Mouse (Mus musculus) T-cell, adult 2 months (primary cell): ENCODE measurements at regions not wholly inside any gene's neighbourhood (a gene's known extent, or its start where the extent isn't known, plus 50 kb on each side); places are given as distances from the start of the nearest gene placed in this dataset.
A peak's percentile ranks its signal among the peaks of the same experiment; 100 is the strongest.

Experiments used
- DNase-seq: peaks from one replicate; pipeline ENCODE4 v3.0.0; 2022; ENCODE audit warnings: low spot score

DNA sequence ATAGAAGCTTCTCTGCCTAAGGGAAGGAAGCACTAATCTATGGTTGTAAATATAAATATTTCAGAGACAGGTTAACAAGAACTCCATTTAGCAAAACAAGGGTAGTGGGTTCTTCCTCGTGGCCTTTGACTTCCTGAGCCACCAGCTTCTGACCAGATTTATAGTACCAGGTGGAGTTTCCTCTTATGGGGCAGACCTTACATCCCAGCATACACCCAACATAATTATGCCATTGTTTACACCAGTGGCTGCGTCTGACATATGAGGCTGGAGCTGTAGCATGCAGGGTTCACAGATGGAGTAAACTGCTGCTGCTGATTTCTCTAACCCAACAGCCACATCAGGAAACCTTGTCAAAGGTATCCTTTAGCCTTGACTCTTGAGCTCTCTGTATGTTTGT lies 75.5 kb downstream of the Trib2 start:
- no peak for DNase-seq

DNA sequence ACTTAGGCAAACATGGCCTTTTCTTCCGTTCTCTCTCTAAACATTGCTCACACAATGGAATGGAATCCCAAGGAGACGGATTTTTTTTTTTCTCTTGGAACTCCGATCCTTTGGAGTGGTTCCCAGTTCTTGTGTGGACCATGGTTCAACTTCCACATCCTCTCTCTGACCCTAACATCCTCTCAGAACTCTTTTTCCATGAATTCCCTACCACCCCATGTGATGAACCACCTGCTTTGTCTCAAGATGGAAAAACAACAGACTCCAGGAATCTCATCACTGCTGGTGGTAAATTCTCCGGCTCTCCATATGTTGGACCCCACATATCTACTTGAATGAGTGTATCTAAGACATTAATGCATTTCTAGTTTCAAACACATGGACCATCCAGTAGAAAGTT lies 77.7 kb downstream of the Trib2 start:
- no peak for DNase-seq

DNA sequence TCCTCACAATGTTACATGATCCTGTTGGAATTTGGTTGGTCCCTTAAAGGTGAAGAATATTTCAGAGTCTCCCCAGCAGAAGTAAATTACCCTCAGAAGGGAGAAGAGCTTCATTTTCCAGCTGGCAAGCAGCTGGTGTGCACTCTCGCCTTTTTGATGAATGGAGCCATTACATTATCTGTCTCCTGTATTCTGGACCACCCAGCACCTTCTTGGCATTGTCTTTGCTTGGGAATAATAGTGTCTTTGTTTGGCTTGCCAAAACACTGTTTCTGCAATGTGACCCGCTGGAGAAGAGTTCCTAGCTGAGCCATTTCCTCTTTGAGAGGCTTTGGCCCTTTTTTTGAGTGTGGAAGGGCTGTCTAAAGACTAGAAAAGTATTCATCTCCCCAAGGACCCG lies 85.5 kb downstream of the Trib2 start:
- no peak for DNase-seq

DNA sequence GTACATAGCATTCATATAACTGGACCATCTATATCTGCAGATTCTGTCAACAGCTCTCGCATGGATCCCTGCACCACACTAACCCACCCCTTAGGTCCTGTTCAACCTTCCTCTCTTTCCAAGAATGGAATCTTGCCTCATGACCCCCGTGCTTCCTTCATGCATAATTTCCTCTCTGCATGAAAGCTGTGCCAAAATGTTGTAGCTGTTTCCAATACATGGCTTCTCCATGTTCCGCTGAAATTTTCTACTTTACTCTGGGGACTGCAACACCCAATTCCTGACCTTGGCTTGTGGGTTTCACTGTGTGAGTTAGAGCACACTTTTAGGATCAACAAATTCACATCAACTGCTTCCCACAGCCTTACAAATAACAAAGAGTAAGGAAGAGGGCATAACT lies 87.0 kb downstream of the Trib2 start:
- DNase-seq: no peak

DNA sequence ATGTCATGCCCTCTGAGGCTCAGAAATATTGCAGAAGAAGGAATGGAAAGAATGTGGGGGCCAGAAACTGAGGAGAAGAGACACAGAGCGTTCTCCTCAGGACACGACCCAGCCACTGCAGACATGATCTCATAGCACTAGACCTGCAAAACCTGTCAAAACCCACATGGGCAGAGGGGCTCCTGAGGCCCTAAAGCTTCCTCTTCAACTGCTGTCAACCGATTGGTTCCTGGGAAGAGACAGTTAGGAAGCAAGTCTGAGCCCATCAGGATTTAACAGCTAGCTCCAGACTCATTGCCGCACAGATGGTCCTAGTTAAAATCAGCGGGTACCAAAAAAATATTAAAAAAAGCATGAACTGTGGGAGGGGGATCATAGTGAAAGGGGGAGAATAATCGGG lies 93.2 kb downstream of the Trib2 start:
- no peak for DNase-seq

GRCm38 (mm10) chr12:15722161-15722560 lies 94.6 kb downstream of the Trib2 start:
- no peak for DNase-seq

DNA sequence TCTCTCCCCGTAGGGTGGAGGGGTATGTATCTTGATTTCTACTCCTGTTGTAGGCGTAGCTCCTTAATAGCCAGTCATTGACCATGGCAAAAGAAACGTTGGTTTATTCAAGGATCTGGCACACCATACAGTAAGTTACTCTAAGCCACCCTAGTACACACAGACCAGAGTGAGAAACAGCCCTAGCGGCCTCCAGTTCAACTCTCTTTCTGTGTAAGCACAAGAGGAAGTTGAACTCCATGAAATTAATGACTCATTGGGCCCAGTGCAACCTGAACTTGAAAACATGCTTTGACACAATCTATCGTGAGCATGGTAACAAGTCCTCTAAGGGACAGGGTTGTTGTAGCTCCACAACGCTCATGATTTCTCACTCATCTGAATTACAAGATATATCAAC lies 96.6 kb downstream of the Trib2 start:
- DNase-seq: no peak

GRCm38 (mm10) chr12:15718827-15719226 lies 97.9 kb downstream of the Trib2 start:
- no peak for DNase-seq

DNA sequence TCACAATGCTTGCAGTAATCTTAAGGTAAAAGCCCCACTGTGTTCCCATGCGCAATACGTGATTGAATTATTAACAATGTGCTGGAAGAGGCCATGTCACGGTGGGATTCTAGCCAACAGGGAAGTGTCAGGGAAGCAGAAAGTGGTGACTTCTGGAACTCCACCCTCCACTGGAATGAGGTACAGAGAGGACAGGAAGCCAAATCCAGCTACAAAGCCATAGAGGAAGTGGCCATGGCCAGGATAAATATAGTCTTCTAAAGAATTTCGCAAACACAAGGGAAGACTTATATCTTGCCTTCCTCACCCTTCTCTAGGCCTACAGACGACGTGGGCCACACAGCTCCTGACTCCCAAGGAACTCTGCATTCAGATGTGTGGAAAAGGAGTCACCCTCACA lies 98.7 kb downstream of the Trib2 start:
- DNase-seq: no peak

DNA sequence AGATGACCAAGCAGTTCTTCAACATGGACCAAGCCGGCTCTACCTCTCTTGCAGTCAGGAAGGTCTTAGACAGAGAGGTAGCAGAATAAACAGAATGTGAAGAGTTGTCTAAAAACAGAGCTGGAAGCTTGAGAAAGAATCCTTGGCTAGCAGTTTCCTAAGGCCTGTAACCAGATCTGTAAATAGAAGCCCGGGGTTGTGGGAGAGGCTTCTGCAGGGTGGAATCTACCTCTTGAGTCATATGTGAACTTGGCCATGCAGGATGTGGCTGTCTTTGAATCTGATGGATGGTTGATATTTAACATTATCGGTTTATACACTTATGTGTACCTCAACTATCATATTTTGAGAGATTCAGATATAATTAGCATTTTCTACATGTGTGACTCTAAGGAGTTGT lies 99.4 kb downstream of the Trib2 start:
- no peak for DNase-seq

DNA sequence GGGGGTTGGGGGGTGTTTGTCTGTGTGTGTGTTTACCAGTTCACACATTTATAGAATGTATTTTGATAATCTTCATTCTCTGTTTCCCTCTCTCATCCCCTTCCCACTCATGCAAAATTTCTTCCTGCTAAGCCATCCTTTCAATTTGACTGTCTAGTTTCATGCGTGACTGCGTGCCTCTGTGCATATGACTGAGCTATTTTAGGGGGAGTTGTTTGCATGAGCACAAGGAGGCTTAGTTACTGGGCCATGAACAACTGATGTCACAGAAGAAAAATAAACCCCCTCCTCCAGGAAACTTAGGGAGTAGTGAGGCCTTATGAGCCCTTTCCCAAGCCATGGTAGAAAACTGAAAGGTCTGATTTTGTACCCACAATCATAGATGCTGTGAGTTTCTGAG lies 103.1 kb downstream of the Trib2 start:
- no peak for DNase-seq

GRCm38 (mm10) chr12:15707570-15708095 lies 109.1 kb downstream of the Trib2 start:
- no peak for DNase-seq

DNA sequence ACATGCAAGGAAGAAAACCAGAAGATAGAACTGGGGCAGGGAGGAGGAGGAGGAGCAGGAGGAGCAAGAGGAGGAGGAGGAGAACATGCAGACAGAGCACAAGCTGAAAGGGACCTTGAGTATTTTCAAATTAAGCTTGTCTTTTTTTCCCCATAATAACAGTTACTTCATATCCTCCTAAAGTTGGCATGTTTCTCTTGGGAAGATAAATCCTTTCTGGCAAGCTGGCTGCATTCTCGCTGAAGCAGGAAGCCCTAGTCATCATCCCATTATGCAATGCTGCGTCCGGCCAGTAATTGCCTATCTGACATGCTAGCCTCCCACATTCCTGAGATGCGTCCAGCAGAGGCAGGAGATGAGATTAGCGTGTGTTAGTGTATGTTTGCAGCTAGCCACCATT lies 112.3 kb downstream of the Trib2 start:
- DNase-seq: no peak

DNA sequence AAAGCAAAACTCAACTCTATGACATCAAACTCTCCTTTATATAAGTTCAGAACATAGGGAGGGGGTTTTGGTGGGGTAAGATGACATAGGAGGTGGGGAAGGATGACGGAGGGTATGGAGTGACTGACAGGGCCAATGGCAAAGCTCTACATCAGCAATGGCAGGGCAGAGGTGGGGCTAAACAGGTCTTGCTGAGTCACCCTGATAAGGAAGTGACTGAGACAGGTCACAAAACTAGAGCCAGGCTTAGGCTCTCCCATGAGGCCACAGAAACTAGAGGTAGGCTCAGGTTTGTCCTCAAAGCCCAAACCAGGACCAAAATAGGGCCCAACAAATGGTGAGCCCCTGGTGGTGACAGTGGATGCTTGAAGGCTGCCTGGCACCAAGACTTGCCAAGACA lies 114.6 kb downstream of the Trib2 start:
- DNase-seq: no peak

- no peak for DNase-seq
Observed at GRCm38 (mm10) chr12:15698829-15699228, 117.9 kb downstream of the Trib2 start.

DNA sequence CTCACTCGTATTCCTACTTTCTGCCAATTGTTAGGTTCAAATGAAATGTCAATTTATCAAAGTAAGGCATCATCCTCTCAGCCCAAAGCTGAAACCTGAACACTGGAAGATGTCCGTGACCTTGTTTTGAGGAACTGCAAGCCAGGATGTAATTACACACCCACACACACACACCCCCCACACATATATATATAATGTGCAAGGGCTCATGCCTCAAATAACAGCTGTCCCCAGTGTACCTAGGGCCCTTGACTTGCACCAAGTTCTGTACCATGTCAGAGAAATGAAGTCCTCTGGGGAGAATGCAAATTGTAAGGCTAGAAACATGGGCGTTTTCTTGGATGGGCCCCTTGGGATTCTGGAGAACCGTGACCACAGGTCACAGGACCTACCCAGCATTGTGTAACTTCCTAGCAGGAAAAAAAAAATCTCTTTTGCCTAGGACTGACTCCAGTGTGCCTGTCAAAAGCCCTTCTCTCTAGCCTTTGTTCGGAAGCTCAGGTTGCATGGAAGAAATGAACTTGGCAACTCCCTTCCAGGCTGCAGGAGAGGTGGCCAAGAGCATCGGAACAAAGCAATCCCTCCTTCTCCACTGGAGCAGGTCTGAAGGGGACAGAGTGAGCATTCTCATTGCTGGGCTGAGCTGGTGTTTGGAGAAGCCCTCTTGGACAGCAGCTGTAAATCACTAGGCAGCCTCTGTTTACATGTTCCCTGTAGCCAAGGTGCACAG lies 118.5 kb downstream of the Trib2 start:
- no peak for DNase-seq

- no peak for DNase-seq
Observed at GRCm38 (mm10) chr12:15688342-15688741, 128.4 kb downstream of the Trib2 start.

DNA sequence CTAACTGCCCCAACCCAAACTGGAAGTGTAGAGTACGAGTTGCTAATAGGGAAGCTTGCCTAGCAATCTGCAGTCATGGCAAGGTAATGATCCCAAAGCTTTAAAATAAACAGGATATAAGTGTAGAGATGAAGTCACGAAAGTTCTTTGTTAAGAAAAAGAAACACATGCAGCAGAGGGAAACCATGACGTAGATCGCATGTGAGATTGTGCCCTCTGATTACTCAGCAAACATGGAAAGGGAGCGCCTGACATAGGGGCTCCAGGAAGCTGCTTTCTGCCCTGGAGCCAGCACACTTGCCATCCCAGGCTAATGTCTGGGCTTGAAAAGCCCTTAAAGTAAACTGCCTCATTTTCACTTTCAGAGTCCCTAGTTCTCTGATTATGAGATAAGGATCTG lies 132.4 kb downstream of the Trib2 start:
- DNase-seq: no peak

GRCm38 (mm10) chr12:15681678-15682355 lies 134.9 kb downstream of the Trib2 start:
- DNase-seq: no peak

- no peak for DNase-seq
Observed at GRCm38 (mm10) chr12:15676127-15676526, 140.6 kb downstream of the Trib2 start.

- DNase-seq: no peak
Observed at GRCm38 (mm10) chr12:15659755-15660154, 157.0 kb downstream of the Trib2 start.

- DNase-seq: no peak
Observed at GRCm38 (mm10) chr12:15659332-15659731, 157.4 kb downstream of the Trib2 start.

- DNase-seq: peak; percentile 14
Observed at GRCm38 (mm10) chr12:15657748-15658251, 158.9 kb downstream of the Trib2 start.
